Mouse (Mus musculus): ENCODE measurements around the gene Mest. TPM values are rescaled to one million over a fixed set of nuclear protein-coding genes. Genes with fewer than 3 reads are reported as not detected.
A peak's percentile ranks its signal among the peaks of the same experiment; 100 is the strongest.

The Mest gene
- polyA plus RNA-seq, 1 experiment from 2014 or later, result 185 TPM

GRCm38 (mm10) chr6:30709115-30709514 is 14.2 kb upstream of the Mest start:
- DNase-seq (no peak), ATAC-seq (ENCODE audit: low read depth) (no peak)
- WGBS (ENCODE audit: insufficient replicate concordance), result 70% methylated on average over 6 of the region's 6 CpGs
- H3K27me3 ChIP-seq, result no peaks in the 10 kb centered on the region
- H3K4me3 ChIP-seq (replicated peaks), result no peak overlapping the region
- H3K36me3 ChIP-seq, result no peaks in the 10 kb centered on the region
- no peak overlapping the region for H3K4me2 ChIP-seq
- no peaks in the 10 kb centered on the region for H3K9me3 ChIP-seq (replicated peaks)
- H3K27ac ChIP-seq, result no peak overlapping the region
- H3K4me1 ChIP-seq (replicated peaks), result peaks cover 20% of the 10 kb centered on the region
- no peak overlapping the region for H3K9ac ChIP-seq

GRCm38 (mm10) chr6:30710371-30711364 is 12.7 kb upstream of the Mest start:
- Histone ChIP-seq H3K27me3 (no peaks in the 10 kb centered on the region), H3K4me1 (replicated peaks) (peaks cover 20% of the 10 kb centered on the region), H3K9ac (no peak overlapping the region), H3K9me3 (replicated peaks) (no peaks in the 10 kb centered on the region), H3K27ac (no peak overlapping the region), H3K36me3 (no peaks in the 10 kb centered on the region), H3K4me2 (no peak overlapping the region), H3K4me3 (replicated peaks) (no peak overlapping the region)
- 64% methylated on average over 25 of the region's 25 CpGs for WGBS (ENCODE audit: insufficient replicate concordance)
- DNase-seq (no peak), ATAC-seq (ENCODE audit: low read depth) (no peak)

GRCm38 (mm10) chr6:30711365-30711763 is 12.0 kb upstream of the Mest start:
- no peaks in the 10 kb centered on the region for H3K9me3 ChIP-seq (replicated peaks)
- DNase-seq (no peak), ATAC-seq (ENCODE audit: low read depth) (no peak)
- H3K27me3 ChIP-seq, result no peaks in the 10 kb centered on the region
- no peak overlapping the region for H3K9ac ChIP-seq
- no peaks in the 10 kb centered on the region for H3K36me3 ChIP-seq
- WGBS (ENCODE audit: insufficient replicate concordance), result 49% methylated on average over 10 of the region's 10 CpGs
- no peak overlapping the region for H3K27ac ChIP-seq
- no peak overlapping the region for H3K4me3 ChIP-seq (replicated peaks)
- no peak overlapping the region for H3K4me2 ChIP-seq
- peaks cover 20% of the 10 kb centered on the region for H3K4me1 ChIP-seq (replicated peaks)

GRCm38 (mm10) chr6:30712484-30712883 is 10.9 kb upstream of the Mest start:
- Histone ChIP-seq H3K9ac (no peak overlapping the region), H3K4me2 (no peak overlapping the region), H3K27me3 (no peaks in the 10 kb centered on the region), H3K4me1 (replicated peaks) (peaks cover 20% of the 10 kb centered on the region), H3K9me3 (replicated peaks) (no peaks in the 10 kb centered on the region), H3K27ac (peak overlapping the region; percentile 23; the same call in 1 of the 2 replicates), H3K4me3 (replicated peaks) (no peak overlapping the region), H3K36me3 (no peaks in the 10 kb centered on the region)
- WGBS (ENCODE audit: insufficient replicate concordance), result 21% methylated on average over 7 of the region's 7 CpGs
- DNase-seq (no peak), ATAC-seq (ENCODE audit: low read depth) (peak; percentile 57)

GRCm38 (mm10) chr6:30713455-30713854 is 9.9 kb upstream of the Mest start:
- no peaks in the 10 kb centered on the region for H3K27me3 ChIP-seq
- DNase-seq (no peak), ATAC-seq (ENCODE audit: low read depth) (no peak)
- no peaks in the 10 kb centered on the region for H3K36me3 ChIP-seq
- H3K27ac ChIP-seq, result no peak overlapping the region
- H3K4me1 ChIP-seq (replicated peaks), result peaks cover 20% of the 10 kb centered on the region
- H3K4me2 ChIP-seq, result no peak overlapping the region
- no peak overlapping the region for H3K4me3 ChIP-seq (replicated peaks)
- no peaks in the 10 kb centered on the region for H3K9me3 ChIP-seq (replicated peaks)
- 39% methylated on average over 6 of the region's 6 CpGs for WGBS (ENCODE audit: insufficient replicate concordance)
- no peak overlapping the region for H3K9ac ChIP-seq

GRCm38 (mm10) chr6:30713896-30714295 is 9.5 kb upstream of the Mest start:
- Histone ChIP-seq H3K36me3 (no peaks in the 10 kb centered on the region), H3K9ac (no peak overlapping the region), H3K4me1 (replicated peaks) (peaks cover 20% of the 10 kb centered on the region), H3K27me3 (no peaks in the 10 kb centered on the region), H3K4me2 (no peak overlapping the region), H3K4me3 (replicated peaks) (no peak overlapping the region), H3K9me3 (replicated peaks) (no peaks in the 10 kb centered on the region), H3K27ac (no peak overlapping the region)
- 70% methylated on average over 11 of the region's 11 CpGs for WGBS (ENCODE audit: insufficient replicate concordance)
- ATAC-seq (ENCODE audit: low read depth) (no peak), DNase-seq (no peak)

- H3K36me3 ChIP-seq, result no peaks in the 10 kb centered on the region
- 74% methylated on average over 5 of the region's 5 CpGs for WGBS (ENCODE audit: insufficient replicate concordance)
These were observed 8.4 kb upstream of the Mest start for GRCm38 (mm10) chr6:30714891-30715471.

GRCm38 (mm10) chr6:30716796-30717195 is 6.6 kb upstream of the Mest start:
- Histone ChIP-seq H3K27me3 (no peaks in the 10 kb centered on the region), H3K4me2 (no peak overlapping the region), H3K4me1 (replicated peaks) (peaks cover 12% of the 10 kb centered on the region), H3K9ac (no peak overlapping the region), H3K4me3 (replicated peaks) (no peak overlapping the region), H3K27ac (no peak overlapping the region), H3K36me3 (no peaks in the 10 kb centered on the region), H3K9me3 (replicated peaks) (no peaks in the 10 kb centered on the region)
- WGBS (ENCODE audit: insufficient replicate concordance), result 79% methylated on average over 7 of the region's 7 CpGs
- ATAC-seq (ENCODE audit: low read depth) (no peak), DNase-seq (no peak)

More at GRCm38 (mm10) chr6:30714891-30715471, 8.4 kb upstream of the Mest start:
- H3K27ac ChIP-seq, result no peak overlapping the region
- no peaks in the 10 kb centered on the region for H3K27me3 ChIP-seq
- no peaks in the 10 kb centered on the region for H3K9me3 ChIP-seq (replicated peaks)
- no peak overlapping the region for H3K4me3 ChIP-seq (replicated peaks)
- H3K4me2 ChIP-seq, result no peak overlapping the region
- no peak for DNase-seq
- peaks cover 20% of the 10 kb centered on the region for H3K4me1 ChIP-seq (replicated peaks)
- no peak overlapping the region for H3K9ac ChIP-seq
- no peak for ATAC-seq (ENCODE audit: low read depth)

- Histone ChIP-seq H3K9me3 (replicated peaks) (no peaks in the 10 kb centered on the region), H3K9ac (no peak overlapping the region), H3K4me3 (replicated peaks) (no peak overlapping the region), H3K4me2 (no peak overlapping the region), H3K27me3 (no peaks in the 10 kb centered on the region), H3K27ac (no peak overlapping the region), H3K4me1 (replicated peaks) (no peaks in the 10 kb centered on the region), H3K36me3 (no peaks in the 10 kb centered on the region)
- ATAC-seq (ENCODE audit: low read depth), result no peak
- no peak for DNase-seq
- WGBS (ENCODE audit: insufficient replicate concordance), result 63% methylated on average over 4 of the region's 4 CpGs
These were observed 772 bp upstream of the Mest start for GRCm38 (mm10) chr6:30722385-30723164.

GRCm38 (mm10) chr6:30730301-30730971 is 7.1 kb downstream of the Mest start:
- H3K36me3 ChIP-seq, result no peaks in the 10 kb centered on the region
- H3K4me1 ChIP-seq (replicated peaks), result no peaks in the 10 kb centered on the region
- no peak overlapping the region for H3K9ac ChIP-seq
- H3K27me3 ChIP-seq, result peaks cover 45% of the 10 kb centered on the region
- no peak overlapping the region for H3K4me3 ChIP-seq (replicated peaks)
- 54% methylated on average over 12 of the region's 12 CpGs for WGBS (ENCODE audit: insufficient replicate concordance)
- H3K9me3 ChIP-seq (replicated peaks), result no peaks in the 10 kb centered on the region; the same call in 1 of the 2 replicates
- DNase-seq, result no peak
- no peak overlapping the region for H3K27ac ChIP-seq
- ATAC-seq (ENCODE audit: low read depth), result no peak
- no peak overlapping the region for H3K4me2 ChIP-seq
